Mouse (Mus musculus): Measurements from ENCODE around the gene Glra1. TPM values are rescaled to one million over a fixed set of nuclear protein-coding genes. Genes with fewer than 3 reads are reported as not detected.
"Not testable (repeated sequence)": the region's sequence is repeated elsewhere in the genome, so short reads cannot be mapped to it uniquely, and the experiment has no call there.

Gene Glra1
- total RNA-seq (2021) = not detected
- long read RNA-seq, experiment 1 = 0 reads
- long read RNA-seq, experiment 2 = 0 reads

DNA sequence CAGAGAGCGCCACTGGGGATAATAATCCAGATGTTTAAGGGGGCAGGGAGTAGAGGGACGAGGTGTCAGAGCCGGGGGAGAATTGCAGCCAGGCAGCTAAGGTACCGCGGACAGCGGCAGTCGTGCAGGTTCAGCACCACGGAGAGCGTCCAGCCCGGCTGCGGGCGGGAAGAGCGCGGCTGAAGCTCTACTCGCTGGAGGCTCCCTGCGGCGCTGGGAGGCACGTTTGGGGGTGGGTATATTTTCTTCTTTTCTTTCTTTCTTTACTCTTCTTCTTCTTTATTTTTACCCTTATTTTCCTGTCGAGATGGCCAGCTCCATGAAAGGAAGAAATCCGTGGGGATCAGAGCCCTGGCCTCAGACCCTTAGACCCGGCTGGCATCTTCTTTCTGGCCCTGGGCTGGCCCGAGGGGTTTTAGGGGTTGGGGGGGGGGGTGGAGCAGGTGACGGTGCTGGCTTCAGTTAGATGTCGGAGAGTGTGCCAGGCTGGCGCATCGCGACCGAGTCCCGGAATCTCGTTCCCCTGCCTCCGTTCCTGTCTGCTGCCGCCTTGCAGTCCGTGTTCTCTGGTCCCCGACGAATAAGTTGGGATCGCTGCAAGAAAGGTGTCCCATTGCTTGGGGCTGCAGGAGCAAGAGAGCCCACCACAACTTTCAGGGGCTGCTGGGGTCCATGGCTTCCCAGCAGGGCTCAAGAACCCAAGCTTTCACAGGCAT, at the start of gene Glra1:
Gene Glra1, minus strand, starts transcription at position 391 of the 716 bp plus-strand sequence.
- DNase-seq (ENCODE audit: low spot score in 2 of 2) = peak; percentile 73 to 77

- DNase-seq (ENCODE audit: low spot score in 2 of 2) = no peak
These were observed 29.0 kb upstream of the Glra1 start for GRCm38 (mm10) chr11:55636961-55637360.

DNA sequence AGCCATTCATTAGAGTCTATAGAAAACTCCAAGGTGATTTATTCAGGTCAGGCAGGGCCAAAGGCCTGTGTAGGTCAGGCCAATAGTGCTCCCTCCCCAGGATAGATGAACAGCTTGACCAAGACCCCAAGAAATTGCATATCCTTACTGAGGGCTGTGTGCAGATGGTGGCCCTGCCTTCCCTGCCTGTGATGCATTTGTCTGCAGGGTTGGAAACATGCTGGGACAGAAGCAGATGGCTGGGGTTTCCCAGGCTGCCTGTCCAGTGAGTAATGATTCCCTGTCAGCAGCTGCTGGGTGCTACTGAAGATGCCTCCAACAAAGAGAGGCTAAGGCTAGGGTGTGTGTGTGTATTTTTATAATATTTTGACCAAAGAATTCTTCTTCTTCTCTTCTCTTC, 25.9 kb upstream of the Glra1 start:
- no peak for DNase-seq (ENCODE audit: low spot score in 2 of 2)

DNA sequence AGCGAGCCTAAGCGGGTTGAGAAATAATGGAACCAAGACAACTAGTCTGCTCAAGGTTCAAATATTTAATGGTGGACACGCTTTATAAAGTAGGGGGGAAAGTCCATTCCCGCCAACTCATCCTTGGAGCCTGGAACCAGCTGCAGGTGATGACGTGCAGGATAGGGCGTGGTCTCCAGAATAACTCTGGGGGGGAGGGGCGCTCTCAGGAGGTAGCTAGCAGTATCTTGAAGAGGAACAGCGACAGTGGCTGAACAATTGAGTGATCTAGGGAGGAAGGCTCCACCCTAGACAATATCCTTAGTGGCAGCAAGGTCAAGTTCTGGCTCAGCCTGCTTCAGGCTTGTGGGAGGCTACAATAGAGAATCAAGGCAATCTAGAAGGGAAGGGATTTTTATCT, 6.6 kb upstream of the Glra1 start:
- not testable (repeated sequence) for DNase-seq (ENCODE audit: low spot score in 2 of 2)

- DNase-seq (ENCODE audit: low spot score in 2 of 2) = no peak
These were observed 524 bp upstream of the Glra1 start for GRCm38 (mm10) chr11:55608524-55608920.

GRCm38 (mm10) chr11:55607066-55607807, 761 bp downstream of the Glra1 start:
- no peak for DNase-seq (ENCODE audit: low spot score in 2 of 2)

DNA sequence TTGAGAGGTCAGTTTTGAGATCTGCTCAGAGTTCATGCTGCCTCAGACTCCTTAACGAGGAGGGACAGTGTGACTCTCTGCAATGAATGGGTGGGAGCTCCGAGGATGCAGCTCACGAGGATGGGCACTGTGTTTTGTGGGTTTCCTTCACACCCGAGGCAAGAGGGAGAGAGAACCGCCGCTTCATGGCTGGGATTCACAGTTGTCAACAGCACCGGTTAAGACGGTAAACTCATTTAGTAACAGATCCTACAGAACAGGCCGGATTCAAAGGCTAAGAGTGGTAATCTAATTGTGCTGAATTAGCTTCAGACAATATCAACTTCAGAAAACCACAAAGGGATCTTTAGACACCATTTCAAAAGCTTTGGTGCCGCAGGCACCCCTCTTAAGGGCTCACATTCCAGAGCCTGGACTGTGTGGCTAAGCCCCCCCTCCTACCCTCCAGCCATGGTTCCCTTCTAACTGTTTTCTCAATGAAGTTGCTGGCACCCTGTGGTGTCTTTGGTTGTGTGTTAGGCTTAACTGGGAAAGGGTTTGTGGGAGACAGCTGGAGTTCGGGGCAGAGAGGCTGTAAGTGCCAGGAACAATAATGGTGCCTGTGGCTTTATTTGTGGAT, 6.4 kb downstream of the Glra1 start:
- no peak for DNase-seq (ENCODE audit: low spot score in 2 of 2)

GRCm38 (mm10) chr11:55595726-55596125, 12.3 kb downstream of the Glra1 start:
- DNase-seq (ENCODE audit: low spot score in 2 of 2) = no peak

- no peak for DNase-seq (ENCODE audit: low spot score in 2 of 2)
These were observed 13.6 kb downstream of the Glra1 start for GRCm38 (mm10) chr11:55594411-55594810.

GRCm38 (mm10) chr11:55591194-55591593, 16.8 kb downstream of the Glra1 start:
- no peak for DNase-seq (ENCODE audit: low spot score in 2 of 2)

- no peak for DNase-seq (ENCODE audit: low spot score in 2 of 2)
These were observed 18.4 kb downstream of the Glra1 start for GRCm38 (mm10) chr11:55589376-55590167.

GRCm38 (mm10) chr11:55574397-55574796, 33.6 kb downstream of the Glra1 start:
- peak; percentile 21 to 26 for DNase-seq (ENCODE audit: low spot score in 2 of 2)

DNA sequence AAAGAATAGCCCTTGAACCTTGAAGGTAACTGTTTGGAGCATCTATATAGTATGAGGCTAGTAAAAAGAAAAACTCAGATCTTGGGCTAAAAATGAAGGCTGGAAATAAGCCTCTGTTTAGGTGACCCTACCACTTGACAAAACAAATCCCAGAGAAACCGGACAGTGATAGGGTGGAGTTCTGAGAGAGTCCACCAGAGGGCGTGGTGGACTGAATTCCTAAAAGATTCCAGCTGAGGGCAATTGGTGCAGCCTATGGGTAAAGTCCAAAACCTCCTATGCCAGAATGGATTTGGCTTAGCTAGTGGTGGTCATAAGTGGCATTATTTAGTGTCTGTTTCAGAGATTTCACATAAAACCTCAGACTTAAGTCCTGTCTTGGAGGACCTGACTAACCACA, 36.9 kb downstream of the Glra1 start:
- peak; percentile 47 to 51 for DNase-seq (ENCODE audit: low spot score in 2 of 2)

DNA sequence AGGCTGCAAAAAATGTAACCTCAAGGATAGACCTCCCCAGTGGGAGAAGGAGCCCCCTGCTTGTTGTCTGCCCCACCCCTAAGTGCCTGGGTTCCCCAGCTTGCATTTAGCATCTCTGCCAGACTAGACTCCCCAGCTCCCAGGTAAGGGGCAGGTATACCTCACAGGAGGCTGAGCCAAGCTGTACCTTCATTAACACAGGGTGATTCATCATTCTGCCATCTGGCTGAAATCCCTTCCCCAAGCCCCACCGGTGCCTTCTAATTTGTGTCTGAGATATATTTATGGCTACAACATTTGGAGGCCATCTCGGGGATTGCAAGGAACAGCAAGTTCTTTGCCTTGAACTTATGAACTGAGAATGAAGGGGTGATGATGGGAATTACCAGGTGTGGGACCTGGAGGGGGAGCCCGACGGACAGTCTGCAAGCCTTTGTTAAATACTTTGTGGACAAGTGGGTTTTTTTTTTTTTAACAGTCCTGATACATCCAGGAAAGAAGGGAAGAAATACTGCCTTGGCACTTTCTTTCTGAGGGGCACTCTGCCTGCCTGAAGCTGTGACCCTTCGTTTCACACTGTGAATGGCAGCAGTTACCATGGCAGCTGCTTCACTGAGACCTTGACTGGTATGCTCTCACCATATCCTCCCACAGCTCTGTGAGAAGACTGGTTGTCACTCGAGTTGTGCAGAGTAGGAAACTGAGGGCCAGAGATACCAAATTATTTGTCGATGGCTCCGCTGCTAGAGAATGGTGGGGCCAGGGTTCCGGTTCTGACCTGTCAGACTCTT, 41.5 kb downstream of the Glra1 start:
- no peak for DNase-seq (ENCODE audit: low spot score in 2 of 2)

GRCm38 (mm10) chr11:55545690-55546089, 62.3 kb downstream of the Glra1 start:
- DNase-seq (ENCODE audit: low spot score in 2 of 2) = no peak

- no peak for DNase-seq (ENCODE audit: low spot score in 2 of 2)
These were observed 65.3 kb downstream of the Glra1 start for GRCm38 (mm10) chr11:55542671-55543070.

DNA sequence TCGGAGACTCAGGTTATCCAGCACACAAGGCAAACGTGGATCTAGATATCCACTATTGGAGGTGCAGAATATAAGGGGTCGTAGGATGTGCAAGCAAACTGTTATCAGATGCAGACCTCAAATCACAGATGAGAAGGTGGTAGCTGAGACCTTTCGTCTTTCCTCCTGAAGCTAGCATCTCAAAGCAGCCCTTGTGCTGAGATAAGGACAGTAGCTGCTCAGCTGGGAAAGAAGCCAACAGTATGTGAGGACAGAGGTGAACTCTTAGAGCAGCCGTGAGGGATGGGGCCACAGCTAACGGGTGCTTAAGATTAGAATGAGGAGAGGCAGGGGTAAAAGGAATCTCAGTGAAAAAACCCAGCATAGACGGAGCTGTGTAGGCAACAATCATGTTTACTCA, 65.9 kb downstream of the Glra1 start:
- DNase-seq (ENCODE audit: low spot score in 2 of 2) = no peak

DNA sequence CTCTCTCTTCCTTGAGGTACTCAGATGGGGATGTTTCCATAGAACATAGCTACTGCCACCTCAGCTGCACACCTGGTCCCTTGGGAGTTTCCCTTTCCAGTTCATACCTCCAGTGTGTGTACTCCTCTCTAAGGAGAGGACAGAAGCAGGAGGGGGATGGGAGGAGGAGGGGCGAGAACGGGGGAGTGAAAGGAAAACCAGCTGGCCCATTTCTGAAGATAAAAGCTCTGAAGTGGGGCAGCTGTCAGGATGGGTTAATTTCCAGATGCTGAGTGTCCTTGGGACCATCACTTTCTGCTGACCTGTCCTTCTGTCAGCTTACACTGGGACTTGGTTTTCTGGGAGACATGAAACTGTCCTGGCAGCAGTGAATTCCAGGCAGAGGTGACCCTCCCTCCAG, 73.2 kb downstream of the Glra1 start:
- no peak for DNase-seq (ENCODE audit: low spot score in 2 of 2)

- DNase-seq (ENCODE audit: low spot score in 2 of 2) = no peak
These were observed 74.6 kb downstream of the Glra1 start for GRCm38 (mm10) chr11:55533378-55533777.

DNA sequence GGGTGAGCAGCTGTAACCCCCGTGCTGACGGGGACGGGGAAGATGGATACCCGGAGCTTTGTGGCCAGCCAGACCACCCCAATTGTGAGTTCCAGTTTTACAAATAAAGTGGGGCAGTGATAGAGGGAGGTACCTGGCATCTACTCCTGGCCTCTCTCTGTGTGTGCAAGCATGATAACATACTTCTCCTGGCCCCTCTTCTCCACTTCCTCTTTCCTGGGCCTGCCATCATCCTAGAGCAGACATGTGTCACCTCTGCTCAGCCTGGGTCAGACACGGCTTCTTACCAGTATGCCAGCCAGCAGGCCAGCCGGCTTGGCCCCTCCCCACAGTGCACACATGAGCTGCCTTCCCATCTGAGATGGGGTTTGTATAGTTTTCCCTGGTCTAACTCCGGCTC, 77.3 kb downstream of the Glra1 start:
- DNase-seq (ENCODE audit: low spot score in 2 of 2) = no peak
